Mouse (Mus musculus) liver, embryonic 11.5 days (tissue): ENCODE measurements around the gene Rubcnl. TPM values are rescaled to one million over a fixed set of nuclear protein-coding genes. Genes with fewer than 3 reads are reported as not detected.
A peak's percentile ranks its signal among the peaks of the same experiment; 100 is the strongest.

Source experiments
- ATAC-seq: fragments of 200-750 bp; cut with Nextera tagmentation; replicated peaks from 2 replicates; pipeline ENCODE4 v1.8.0; 2017; ENCODE audit warnings: moderate number of reproducible peaks, mild to moderate bottlenecking, moderate TSS enrichment, moderate library complexity; ENCODE audit not compliant: low FRiP score
- DNase-seq: peaks from one replicate; pipeline ENCODE4 v3.0.0-alpha.2; 2017; ENCODE audit warnings: low spot score
- H3K27ac ChIP-seq: fragments of 300-500 bp; sonication (generic); 2 replicates; pipeline ENCODE4 v1.5.1; 2014; ENCODE audit warnings: mild to moderate bottlenecking, low read depth, low read length, control low read depth
- H3K27me3 ChIP-seq: fragments of 300-500 bp; sonication (generic); replicated peaks from 2 replicates; pipeline ENCODE4 v1.6.1; 2014; ENCODE audit warnings: low read length, mixed read lengths; ENCODE audit not compliant: control insufficient read depth, insufficient read depth
- H3K36me3 ChIP-seq: fragments of 300-500 bp; sonication (generic); 2 replicates; pipeline ENCODE4 v1.6.1; 2014; ENCODE audit warnings: mild to moderate bottlenecking, low read length, moderate library complexity, mixed read lengths; ENCODE audit not compliant: control insufficient read depth, insufficient read depth
- H3K4me1 ChIP-seq: fragments of 300-500 bp; sonication (generic); replicated peaks from 2 replicates; pipeline ENCODE4 v1.6.1; 2014; ENCODE audit warnings: low read length, mixed read lengths; ENCODE audit not compliant: control insufficient read depth, insufficient read depth
- H3K4me2 ChIP-seq: fragments of 300-500 bp; sonication (generic); 2 replicates; pipeline ENCODE4 v1.6.1; 2014; ENCODE audit warnings: mild to moderate bottlenecking, control low read depth, moderate library complexity
- H3K4me3 ChIP-seq: fragments of 300-500 bp; sonication (generic); 2 replicates; pipeline ENCODE4 v1.5.1; 2014; ENCODE audit warnings: low read depth, low read length, control low read depth
- H3K9ac ChIP-seq: fragments of 300-500 bp; sonication (generic); 2 replicates; pipeline ENCODE4 v1.6.1; 2014; ENCODE audit warnings: low read depth, low read length, control low read depth
- H3K9me3 ChIP-seq: fragments of 300-500 bp; sonication (generic); 2 replicates; pipeline ENCODE4 v1.6.1; 2016; ENCODE audit warnings: low read length, inconsistent platforms, mixed read lengths; ENCODE audit not compliant: control insufficient read depth
- WGBS: fragments of 180-500 bp; shearing (Covaris S2); extraction: QIAGEN DNeasy Blood & Tissue Kit; methylation state at CpG from one replicate; pipeline ENCODE4 v1.1.7; 2014; 5-methylcytosine and 5-hydroxymethylcytosine counted together
- polyA plus RNA-seq: library from polyadenylated mRNA; unstranded; fragments of >200 nt; fragmentation: Nextera tagmentation; extraction: Ambion mirVana; gene quantifications from 2 replicates; pipeline ENCODE4 v1.2.1, GENCODE M21; 2014

The Rubcnl gene
- polyA plus RNA-seq, 1 experiment from 2014 or later = not detected

DNA sequence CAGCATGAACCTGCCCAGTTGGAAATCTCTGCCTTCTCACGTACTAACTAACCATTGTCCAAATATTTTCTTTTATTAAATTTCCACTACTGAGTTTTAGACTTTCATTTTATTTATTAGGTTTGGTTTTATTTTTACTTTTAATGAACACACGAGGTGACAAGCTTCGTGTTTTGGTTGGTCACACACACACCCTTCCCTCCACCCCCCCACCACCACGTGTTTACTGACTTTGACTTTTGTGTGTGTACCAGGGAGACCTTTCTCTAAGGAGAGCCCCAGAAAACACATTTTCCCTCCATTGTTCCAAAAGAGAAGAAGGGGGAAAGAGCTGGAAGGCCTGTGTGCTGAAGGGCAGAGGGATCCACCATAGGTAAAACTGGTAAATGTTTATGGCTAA lies 30.2 kb upstream of the Rubcnl start:
- 60% methylated on average over 4 of the region's 4 CpGs for WGBS
- Histone ChIP-seq H3K36me3 (no peaks in the 10 kb centered on the region), H3K9ac (no peak overlapping the region), H3K27me3 (no peaks in the 10 kb centered on the region), H3K9me3 (no peaks in the 10 kb centered on the region), H3K4me1 (peaks cover 10% of the 10 kb centered on the region), H3K4me2 (no peak overlapping the region), H3K4me3 (no peak overlapping the region), H3K27ac (no peak overlapping the region)
- DNase-seq (no peak), ATAC-seq (no peak)

- no peak overlapping the region for H3K9ac ChIP-seq
- H3K4me2 ChIP-seq = no peak overlapping the region
- 71% methylated on average over 3 of the region's 3 CpGs for WGBS
- H3K4me3 ChIP-seq = no peak overlapping the region
- H3K9me3 ChIP-seq = no peaks in the 10 kb centered on the region
- no peak; the same call in 1 of the 2 replicates for ATAC-seq
- H3K27me3 ChIP-seq = no peaks in the 10 kb centered on the region
- peaks cover 10% of the 10 kb centered on the region for H3K4me1 ChIP-seq
- no peak for DNase-seq
- no peak overlapping the region for H3K27ac ChIP-seq
- H3K36me3 ChIP-seq = no peaks in the 10 kb centered on the region
Observed at GRCm38 (mm10) chr14:74986527-74986926, 29.3 kb upstream of the Rubcnl start.

GRCm38 (mm10) chr14:74989322-74989721 lies 26.5 kb upstream of the Rubcnl start:
- ATAC-seq (no peak), DNase-seq (no peak)
- no peak overlapping the region for H3K4me3 ChIP-seq
- no peaks in the 10 kb centered on the region for H3K9me3 ChIP-seq
- H3K36me3 ChIP-seq = no peaks in the 10 kb centered on the region
- H3K4me1 ChIP-seq = peaks cover 10% of the 10 kb centered on the region
- H3K4me2 ChIP-seq = no peak overlapping the region
- H3K27ac ChIP-seq = no peak overlapping the region
- 30% methylated on average over 4 of the region's 4 CpGs for WGBS
- no peak overlapping the region for H3K9ac ChIP-seq
- no peaks in the 10 kb centered on the region for H3K27me3 ChIP-seq

DNA sequence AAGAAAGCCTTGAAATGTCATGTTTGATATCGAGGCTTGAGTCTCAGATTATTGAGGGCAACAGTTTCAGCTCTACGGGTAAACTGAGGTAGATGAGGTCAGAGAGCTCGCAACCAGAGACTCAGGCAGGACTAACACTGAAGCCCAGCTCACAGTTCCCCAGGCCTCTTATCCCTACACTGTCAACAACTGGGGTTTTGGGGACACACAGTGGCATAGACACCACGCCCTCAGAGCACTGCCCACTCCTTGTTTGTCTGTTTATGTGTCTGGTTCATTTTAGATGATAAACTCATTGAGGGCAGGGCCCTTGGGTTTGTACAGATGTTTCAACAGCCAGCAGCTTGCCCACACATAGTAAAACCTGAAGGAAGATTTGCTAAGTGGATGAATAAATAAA lies 25.9 kb upstream of the Rubcnl start:
- Histone ChIP-seq H3K27me3 (no peaks in the 10 kb centered on the region), H3K4me2 (no peak overlapping the region), H3K36me3 (no peaks in the 10 kb centered on the region), H3K4me1 (peaks cover 10% of the 10 kb centered on the region), H3K27ac (no peak overlapping the region), H3K9me3 (no peaks in the 10 kb centered on the region), H3K9ac (no peak overlapping the region), H3K4me3 (no peak overlapping the region)
- 0 out of 2 replicates have a peak, but pooled peaks have one; percentile 34 for ATAC-seq
- no peak for DNase-seq
- WGBS = 82% methylated on average over 4 of the region's 4 CpGs

DNA sequence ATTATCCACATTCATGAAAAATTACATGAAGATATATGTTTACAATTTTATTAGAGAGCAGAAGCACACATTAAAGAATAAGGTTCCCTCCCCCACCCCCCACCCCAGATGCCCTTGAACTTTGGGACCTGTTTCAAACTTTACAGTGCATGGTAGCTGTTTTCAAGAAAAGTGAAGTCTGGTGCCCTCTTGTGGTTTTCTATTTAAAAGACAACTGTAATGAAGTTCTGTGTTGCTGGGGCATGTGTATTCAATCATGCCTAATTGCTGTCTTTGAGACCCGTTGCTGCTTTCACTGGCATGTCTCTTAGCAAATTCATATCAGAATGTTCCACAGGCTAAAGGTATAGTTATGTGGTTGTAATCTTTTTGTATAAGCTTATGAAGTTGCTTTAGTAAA lies 25.3 kb upstream of the Rubcnl start:
- WGBS = 11% methylated on average over 1 of the region's 1 CpGs
- H3K9ac ChIP-seq = no peak overlapping the region
- ATAC-seq = 0 out of 2 replicates have a peak, but pooled peaks have one; percentile 34
- H3K27me3 ChIP-seq = no peaks in the 10 kb centered on the region
- no peaks in the 10 kb centered on the region for H3K36me3 ChIP-seq
- H3K9me3 ChIP-seq = no peaks in the 10 kb centered on the region
- no peak for DNase-seq
- H3K4me3 ChIP-seq = no peak overlapping the region
- no peak overlapping the region for H3K4me2 ChIP-seq
- peaks cover 10% of the 10 kb centered on the region for H3K4me1 ChIP-seq
- H3K27ac ChIP-seq = no peak overlapping the region

GRCm38 (mm10) chr14:74996556-74996955 lies 19.3 kb upstream of the Rubcnl start:
- H3K27ac ChIP-seq = no peak overlapping the region
- no peaks in the 10 kb centered on the region for H3K9me3 ChIP-seq
- no peaks in the 10 kb centered on the region for H3K4me1 ChIP-seq
- no peaks in the 10 kb centered on the region for H3K27me3 ChIP-seq
- no peaks in the 10 kb centered on the region for H3K36me3 ChIP-seq
- ATAC-seq (no peak), DNase-seq (no peak)
- H3K9ac ChIP-seq = no peak overlapping the region
- 33% methylated on average over 3 of the region's 3 CpGs for WGBS
- H3K4me2 ChIP-seq = no peak overlapping the region
- no peak overlapping the region for H3K4me3 ChIP-seq

DNA sequence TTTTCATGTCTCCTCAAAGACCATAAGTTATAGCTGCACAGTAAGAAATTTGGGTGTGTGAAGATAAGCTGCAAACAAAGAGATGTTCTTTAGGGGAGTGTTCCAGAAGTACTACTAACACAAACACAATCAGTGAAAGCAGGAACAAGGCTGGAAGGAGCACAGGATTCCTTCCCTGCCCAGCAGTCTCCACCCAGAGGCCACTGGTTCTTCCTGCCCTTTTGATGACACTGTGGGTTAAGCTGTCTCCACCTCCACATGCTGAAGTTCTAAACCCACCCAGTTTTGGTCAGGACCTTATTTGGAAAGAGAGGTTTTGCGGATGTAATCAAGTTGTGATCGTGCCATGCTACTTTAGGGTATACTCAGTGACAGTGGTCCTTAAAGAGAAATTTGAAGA lies 18.8 kb upstream of the Rubcnl start:
- H3K9ac ChIP-seq = no peak overlapping the region
- no peak overlapping the region for H3K27ac ChIP-seq
- H3K27me3 ChIP-seq = no peaks in the 10 kb centered on the region
- DNase-seq (no peak), ATAC-seq (no peak)
- no peak overlapping the region for H3K4me3 ChIP-seq
- 84% methylated on average over 2 of the region's 2 CpGs for WGBS
- no peak overlapping the region for H3K4me2 ChIP-seq
- no peaks in the 10 kb centered on the region for H3K36me3 ChIP-seq
- H3K9me3 ChIP-seq = no peaks in the 10 kb centered on the region
- no peaks in the 10 kb centered on the region for H3K4me1 ChIP-seq

DNA sequence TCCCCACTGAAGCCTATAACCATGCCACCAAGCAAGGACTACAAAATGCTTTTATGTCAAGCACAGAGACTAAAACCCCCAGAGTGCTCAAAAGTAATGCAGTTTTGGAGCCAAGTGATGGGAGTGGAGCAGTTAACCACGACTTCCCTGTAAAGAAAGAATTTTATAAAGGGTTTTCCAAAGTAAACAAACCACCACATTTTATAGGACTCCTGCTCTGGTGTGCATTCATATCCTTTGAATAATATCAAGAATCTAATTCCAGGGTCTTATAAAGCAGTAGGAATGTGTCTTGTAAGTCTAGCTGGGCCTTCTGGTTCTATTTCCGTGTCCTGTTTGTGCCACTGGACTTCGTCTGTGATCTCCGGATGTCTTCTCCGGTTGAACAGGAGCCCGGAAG lies 14.5 kb upstream of the Rubcnl start:
- H3K4me2 ChIP-seq = no peak overlapping the region
- no peaks in the 10 kb centered on the region for H3K9me3 ChIP-seq
- H3K27me3 ChIP-seq = no peaks in the 10 kb centered on the region
- H3K36me3 ChIP-seq = no peaks in the 10 kb centered on the region
- ATAC-seq (no peak), DNase-seq (no peak)
- H3K9ac ChIP-seq = no peak overlapping the region
- 81% methylated on average over 6 of the region's 6 CpGs for WGBS
- no peak overlapping the region for H3K27ac ChIP-seq
- 0 out of 2 replicates have a peak, but pooled peaks cover 2% of the 10 kb centered on the region for H3K4me1 ChIP-seq
- H3K4me3 ChIP-seq = no peak overlapping the region

DNA sequence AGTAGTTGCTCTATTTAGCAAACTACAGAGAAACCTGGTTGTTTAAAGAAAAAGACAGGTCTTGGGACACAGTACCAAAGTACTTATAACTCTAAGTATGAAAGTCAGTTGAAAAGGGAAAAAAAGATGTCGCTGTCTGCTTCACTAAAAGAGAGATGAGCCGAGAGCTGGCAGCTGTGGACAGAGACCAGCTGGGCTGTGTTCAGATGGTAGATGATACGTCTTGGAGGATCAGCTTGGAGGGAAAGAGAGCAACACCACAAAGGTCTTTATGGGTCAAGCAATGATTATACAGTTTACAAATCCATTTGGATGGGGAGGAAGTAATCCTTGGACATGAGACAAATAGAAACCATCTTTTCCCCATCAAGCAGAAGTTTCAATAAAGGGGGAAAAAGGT lies 12.5 kb upstream of the Rubcnl start:
- Histone ChIP-seq H3K4me1 (0 out of 2 replicates have a peak, but pooled peaks cover 2% of the 10 kb centered on the region), H3K27me3 (no peaks in the 10 kb centered on the region), H3K36me3 (no peaks in the 10 kb centered on the region), H3K4me3 (no peak overlapping the region), H3K4me2 (no peak overlapping the region), H3K9me3 (no peaks in the 10 kb centered on the region), H3K27ac (no peak overlapping the region), H3K9ac (no peak overlapping the region)
- DNase-seq (no peak), ATAC-seq (no peak)
- WGBS = 73% methylated on average over 3 of the region's 3 CpGs
